Comparison of ENCODE assay signal across 9 mouse cellular contexts in genomic region chr14:120337731-120338462, GRCm38 (mm10).
DNase-seq lines count a peak whose midpoint lies in the region; ATAC-seq and TF ChIP-seq lines count a peak whose summit lies in the region.
"Had no signal": no experiment of that assay in that cellular context is flagged by ENCODE, and none has a peak within 500 bp of the region (broad histone marks: within the 10 kb centered on the region; RNA-seq: fewer than 3 reads in every experiment).

No protein-coding gene starts in this region.

- whole genome bisulfite sequencing in hindbrain, embryonic 14.5 days = 51% methylated on average over 7 of the region's 7 CpGs
- WGBS in hindbrain, embryonic 16.5 days = 42% methylated on average over 7 of the region's 7 CpGs
- 39% methylated on average over 7 of the region's 7 CpGs for WGBS in limb, embryonic 15.5 days
- WGBS in thymus, adult 2 months = 93% methylated on average over 7 of the region's 7 CpGs

- H3K9ac ChIP-seq in hindbrain, embryonic 14.5 days = no peak overlapping the region
- H3K9ac ChIP-seq in hindbrain, embryonic 16.5 days (ENCODE audit: low read depth, low read length) = no peak overlapping the region
- H3K9ac ChIP-seq in limb, embryonic 15.5 days = no peak overlapping the region

- peaks cover 24% of the 10 kb centered on the region for H3K4me1 ChIP-seq in hindbrain, embryonic 14.5 days (replicated peaks; ENCODE audit: control insufficient read depth, insufficient read depth, low read length)
- H3K4me1 ChIP-seq in hindbrain, embryonic 16.5 days (ENCODE audit: control insufficient read depth, insufficient read depth, low read depth, low read length) = peaks cover 13% of the 10 kb centered on the region
- H3K4me1 ChIP-seq in limb, embryonic 15.5 days = peaks cover 47% of the 10 kb centered on the region
- no peaks in the 10 kb centered on the region for H3K4me1 ChIP-seq in thymus, adult 2 months (replicated peaks; ENCODE audit: control insufficient read depth, insufficient read depth, low read length)

- H3K4me3 ChIP-seq in hindbrain, embryonic 14.5 days (replicated peaks; ENCODE audit: low read length) = no peak overlapping the region
- H3K4me3 ChIP-seq in hindbrain, embryonic 16.5 days (ENCODE audit: low read length) = no peak overlapping the region
- no peak overlapping the region for H3K4me3 ChIP-seq in limb, embryonic 15.5 days
- no peak overlapping the region for H3K4me3 ChIP-seq in thymus, adult 2 months (ENCODE audit: control insufficient read depth, insufficient read depth, low read length)

- intact Hi-C loops in left cerebral cortex, postnatal 14 days (cut with DNase I) = no loop called here

- no peaks in the 10 kb centered on the region for H3K9me3 ChIP-seq in hindbrain, embryonic 14.5 days (ENCODE audit: control insufficient read depth, low read length)
- H3K9me3 ChIP-seq in hindbrain, embryonic 16.5 days (ENCODE audit: control insufficient read depth, low read length) = no peaks in the 10 kb centered on the region
- no peaks in the 10 kb centered on the region for H3K9me3 ChIP-seq in limb, embryonic 15.5 days

- no peak for DNase-seq in hindbrain, embryonic 14.5 days (ENCODE audit: low spot score)
- peak; percentile 77 for DNase-seq in retina, postnatal 1 day
- no peak for DNase-seq in retina, embryonic 14.5 days (ENCODE audit: low spot score)
- DNase-seq in yolk sac, embryonic 10.5 days (ENCODE audit: low spot score) = peak; percentile 74
- no peak for DNase-seq in left cerebral cortex, postnatal 14 days (ENCODE audit: low spot score in 2 of 2)
- DNase-seq in thymus, adult 2 months = no peak
- DNase-seq: gastrocnemius, postnatal 25 days had no signal

- no peak for ATAC-seq in hindbrain, embryonic 14.5 days (ENCODE audit: low FRiP score)
- no peak for ATAC-seq in hindbrain, embryonic 16.5 days
- ATAC-seq in limb, embryonic 15.5 days (ENCODE audit: insufficient number of reproducible peaks, low FRiP score, low TSS enrichment, low read depth) = no peak

- TF ChIP-seq POLR2A in thymus, adult 2 months (IDR thresholded peaks at IDR 0.05; ENCODE audit: control insufficient read depth, extremely low read depth, insufficient read depth, low read length, poor library complexity) = no peak

- no peaks in the 10 kb centered on the region for H3K27me3 ChIP-seq in hindbrain, embryonic 14.5 days (ENCODE audit: control insufficient read depth, insufficient read depth, low read length)
- no peaks in the 10 kb centered on the region for H3K27me3 ChIP-seq in hindbrain, embryonic 16.5 days (replicated peaks; ENCODE audit: control insufficient read depth, insufficient read depth, low read length)
- no peaks in the 10 kb centered on the region for H3K27me3 ChIP-seq in limb, embryonic 15.5 days
- H3K27me3 ChIP-seq in thymus, adult 2 months (ENCODE audit: control insufficient read depth, insufficient read depth, low read length) = no peaks in the 10 kb centered on the region

- no peak overlapping the region for H3K4me2 ChIP-seq in hindbrain, embryonic 14.5 days (replicated peaks)
- H3K4me2 ChIP-seq in hindbrain, embryonic 16.5 days (ENCODE audit: low read length) = no peak overlapping the region
- no peak overlapping the region for H3K4me2 ChIP-seq in limb, embryonic 15.5 days

- TF ChIP-seq CTCF in thymus, adult 2 months (IDR thresholded peaks at IDR 0.05; ENCODE audit: borderline replicate concordance, control insufficient read depth, extremely low read depth, insufficient read depth, low read length, poor library complexity) = no peak

- 0 out of 2 replicates have a peak overlapping the region, but pooled peaks have one; percentile 8 for H3K27ac ChIP-seq in hindbrain, embryonic 14.5 days
- no peak overlapping the region for H3K27ac ChIP-seq in hindbrain, embryonic 16.5 days (ENCODE audit: low read depth, low read length)
- 0 out of 2 replicates have a peak overlapping the region, but pooled peaks have one; percentile 5 for H3K27ac ChIP-seq in limb, embryonic 15.5 days
- no peak overlapping the region for H3K27ac ChIP-seq in thymus, adult 2 months (ENCODE audit: control insufficient read depth, insufficient read depth, low read length)

- H3K36me3 ChIP-seq in hindbrain, embryonic 14.5 days (replicated peaks; ENCODE audit: control insufficient read depth, insufficient read depth) = no peaks in the 10 kb centered on the region
- H3K36me3 ChIP-seq in hindbrain, embryonic 16.5 days (ENCODE audit: control insufficient read depth, insufficient read depth, low read length) = no peaks in the 10 kb centered on the region
- 0 out of 2 replicates have a peak, but pooled peaks cover 11% of the 10 kb centered on the region for H3K36me3 ChIP-seq in limb, embryonic 15.5 days
- H3K36me3 ChIP-seq in thymus, adult 2 months (ENCODE audit: control insufficient read depth, insufficient read depth, low read length) = no peaks in the 10 kb centered on the region

Comparison
In these comparisons a context has a peak if more than half of its experiments do, and no peak if none do; other contexts are left out.
1. DNase-seq: peak in retina, postnatal 1 day (single experiment) and yolk sac, embryonic 10.5 days (single experiment); none in hindbrain, embryonic 14.5 days (single experiment), retina, embryonic 14.5 days (single experiment), left cerebral cortex, postnatal 14 days (0 of 2) and thymus, adult 2 months (single experiment).
2. H3K27ac ChIP-seq: peak in hindbrain, embryonic 14.5 days (single experiment) and limb, embryonic 15.5 days (single experiment); none in hindbrain, embryonic 16.5 days (single experiment) and thymus, adult 2 months (single experiment).